Comparison of ENCODE assay signal across 22 mouse cellular contexts in genomic region chr19:12786803-12787395, GRCm38 (mm10). TPM values are rescaled to one million over a fixed set of nuclear protein-coding genes. Genes with fewer than 3 reads are reported as not detected.
"Had no signal": no experiment of that assay in that cellular context is flagged by ENCODE, and none has a peak within 500 bp of the region (broad histone marks: within the 10 kb centered on the region; RNA-seq: fewer than 3 reads in every experiment).

No protein-coding gene starts in this region.

- H3K27me3 ChIP-seq: limb, embryonic 13.5 days had no signal

- H3K9me3 ChIP-seq: limb, embryonic 13.5 days had no signal

- H3K4me3 ChIP-seq: limb, embryonic 13.5 days had no signal

- H3K36me3 ChIP-seq: limb, embryonic 13.5 days had no signal

- H3K9ac ChIP-seq: limb, embryonic 13.5 days; liver, embryonic 14.5 days had no signal

- H3K27ac ChIP-seq: limb, embryonic 13.5 days; liver, embryonic 14.5 days had no signal

- DNase-seq: kidney, adult 11 months; kidney, postnatal 10 days; lung, adult 18-20 months; lung, postnatal 36 days; midbrain, embryonic 14.5 days; right cerebral cortex, adult 18-20 months; right cerebral cortex, postnatal 25 days; thymus, postnatal 4 days had no signal

- H3K4me2 ChIP-seq: limb, embryonic 13.5 days had no signal

RNA-seq across cellular contexts. Expression of gene Cntf, which starts 21.5 kb away (rescaled TPM):
- polyA plus RNA-seq: intestine, embryonic 14.5 days; midbrain, embryonic 14.5 days; small intestine, adult 2 months had no signal

RNA-seq across cellular contexts. Expression of gene Gm5244, which starts 59.6 kb away (rescaled TPM):
- total RNA-seq: layer of hippocampus, postnatal 25 days; left cerebral cortex, postnatal 36 days; liver, adult 2 months; megakaryocyte progenitor cell, adult 5-6 weeks; monocyte, adult 5-6 weeks had no signal
- polyA plus RNA-seq: intestine, embryonic 14.5 days; kidney, embryonic 14.5 days; large intestine, adult 2 months; limb, embryonic 13.5 days; liver, adult 2 months; liver, embryonic 14.5 days; lung, embryonic 16.5 days; midbrain, embryonic 14.5 days; neural tube, embryonic 14.5 days; small intestine, adult 2 months; stomach, embryonic 16.5 days had no signal
